In the genomic region with DNA sequence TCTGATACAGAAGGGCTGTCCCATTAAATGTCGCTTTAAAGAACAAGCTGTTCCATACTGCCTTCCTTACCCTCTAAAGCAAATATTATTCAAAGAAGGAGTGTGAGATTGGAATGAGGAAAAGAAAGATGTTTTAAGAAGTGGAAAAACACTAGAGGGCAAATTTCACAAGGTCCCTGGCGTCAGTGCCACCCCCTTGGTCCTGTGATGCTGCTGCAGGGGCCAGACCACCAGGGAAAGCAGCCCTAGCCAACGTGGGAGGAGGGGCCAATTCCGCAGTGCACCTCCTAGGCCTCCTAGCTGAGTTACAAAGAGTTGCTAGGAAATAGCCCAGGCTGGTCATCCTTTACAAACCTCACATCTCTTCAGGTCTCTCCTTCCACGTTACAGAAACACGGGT, we compare ENCODE assay signal across 9 mouse cellular contexts. TPM values are rescaled to one million over a fixed set of nuclear protein-coding genes. Genes with fewer than 3 reads are reported as not detected.
DNase-seq lines count a peak whose midpoint lies in the region; ATAC-seq and TF ChIP-seq lines count a peak whose summit lies in the region.
"Had no signal": no experiment of that assay in that cellular context is flagged by ENCODE, and none has a peak within 500 bp of the region (broad histone marks: within the 10 kb centered on the region; RNA-seq: fewer than 3 reads in every experiment).

No protein-coding gene starts in this region.

- no peaks in the 10 kb centered on the region for H3K27me3 ChIP-seq in kidney, adult 2 months (replicated peaks; ENCODE audit: control insufficient read depth, insufficient read depth, low read length)
- peaks cover 2% of the 10 kb centered on the region; the same call in 1 of the 2 replicates for H3K27me3 ChIP-seq in heart, embryonic 16.5 days (ENCODE audit: control insufficient read depth, insufficient read depth, low read length)
- peaks cover 69% of the 10 kb centered on the region for H3K27me3 ChIP-seq in liver, embryonic 12.5 days (replicated peaks)
- H3K27me3 ChIP-seq in neural tube, embryonic 13.5 days: peaks cover 13% of the 10 kb centered on the region
- H3K27me3 ChIP-seq: Patski had no signal

- TF ChIP-seq CTCF in kidney, adult 2 months (conservative IDR thresholded peaks at IDR 0.05; ENCODE audit: insufficient read depth, insufficient read length, low read depth, low read length): no peak

- no peak for ATAC-seq in heart, embryonic 16.5 days (replicated peaks; ENCODE audit: extremely low read depth, insufficient read depth, low FRiP score)
- ATAC-seq in liver, embryonic 12.5 days: no peak
- no peak for ATAC-seq in neural tube, embryonic 13.5 days (ENCODE audit: low read depth)
- ATAC-seq in megakaryocyte, adult 5-6 weeks (ENCODE audit: poor library complexity, severe bottlenecking): no peak
- ATAC-seq: Patski had no signal

- TF ChIP-seq POLR2A in kidney, adult 2 months (IDR thresholded peaks at IDR 0.05; ENCODE audit: low read depth, low read length): no peak

- peaks cover 37% of the 10 kb centered on the region for H3K36me3 ChIP-seq in kidney, adult 2 months (ENCODE audit: control insufficient read depth, insufficient read depth, low read length)
- peaks cover 17% of the 10 kb centered on the region for H3K36me3 ChIP-seq in heart, embryonic 16.5 days (ENCODE audit: control insufficient read depth, insufficient read depth)
- H3K36me3 ChIP-seq in liver, embryonic 12.5 days: no peaks in the 10 kb centered on the region
- H3K36me3 ChIP-seq in neural tube, embryonic 13.5 days: peaks cover 25% of the 10 kb centered on the region

- 14% methylated on average over 6 of the region's 6 CpGs for WGBS in kidney, adult 2 months
- 15% methylated on average over 6 of the region's 6 CpGs for WGBS in heart, embryonic 16.5 days
- 24% methylated on average over 6 of the region's 6 CpGs for WGBS in liver, embryonic 12.5 days (ENCODE audit: insufficient replicate concordance)
- 25% methylated on average over 6 of the region's 6 CpGs for whole genome bisulfite sequencing in neural tube, embryonic 13.5 days

- H3K4me1 ChIP-seq in kidney, adult 2 months (ENCODE audit: control insufficient read depth, insufficient read depth, low read length): peaks cover 10% of the 10 kb centered on the region; the same call in 1 of the 2 replicates
- peaks cover 45% of the 10 kb centered on the region for H3K4me1 ChIP-seq in heart, embryonic 16.5 days (ENCODE audit: control insufficient read depth, insufficient read depth, low read length)
- peaks cover 19% of the 10 kb centered on the region; the same call in 1 of the 2 replicates for H3K4me1 ChIP-seq in liver, embryonic 12.5 days
- peaks cover 58% of the 10 kb centered on the region for H3K4me1 ChIP-seq in neural tube, embryonic 13.5 days (replicated peaks)

- peak overlapping the region; percentile 99 for H3K27ac ChIP-seq in kidney, adult 2 months (ENCODE audit: insufficient read depth, low read depth, low read length)
- peak overlapping the region; percentile 98 for H3K27ac ChIP-seq in heart, embryonic 16.5 days (ENCODE audit: low read length)
- H3K27ac ChIP-seq in liver, embryonic 12.5 days: no peak overlapping the region
- peak overlapping the region; percentile 95 for H3K27ac ChIP-seq in neural tube, embryonic 13.5 days (replicated peaks)

- H3K4me3 ChIP-seq in kidney, adult 2 months (ENCODE audit: insufficient read depth, low read depth, low read length): peak overlapping the region; percentile 99
- H3K4me3 ChIP-seq in heart, embryonic 16.5 days (ENCODE audit: low read length): peak overlapping the region; percentile 87
- H3K4me3 ChIP-seq in liver, embryonic 12.5 days: peak overlapping the region; percentile 58; the same call in 1 of the 2 replicates
- peak overlapping the region; percentile 79 for H3K4me3 ChIP-seq in neural tube, embryonic 13.5 days

- H3K9me3 ChIP-seq in heart, embryonic 16.5 days (replicated peaks; ENCODE audit: control insufficient read depth, low read length): no peaks in the 10 kb centered on the region
- no peaks in the 10 kb centered on the region for H3K9me3 ChIP-seq in liver, embryonic 12.5 days (replicated peaks)
- no peaks in the 10 kb centered on the region for H3K9me3 ChIP-seq in neural tube, embryonic 13.5 days

- DNase-seq in kidney, adult 2 months: peak; percentile 52
- no peak for DNase-seq in kidney, adult 18-20 months
- peak; percentile 67 to 70 for DNase-seq in cerebellum, adult 18-20 months
- no peak for DNase-seq in embryo, embryonic 11 days

- H3K4me2 ChIP-seq in heart, embryonic 16.5 days (ENCODE audit: low read depth, low read length): peak overlapping the region; percentile 61
- peak overlapping the region; percentile 81 for H3K4me2 ChIP-seq in liver, embryonic 12.5 days
- H3K4me2 ChIP-seq in neural tube, embryonic 13.5 days: peak overlapping the region; percentile 72

- H3K9ac ChIP-seq in heart, embryonic 16.5 days (ENCODE audit: low read length): peak overlapping the region; percentile 99
- no peak overlapping the region for H3K9ac ChIP-seq in liver, embryonic 12.5 days
- peak overlapping the region; percentile 92 for H3K9ac ChIP-seq in neural tube, embryonic 13.5 days

RNA-seq across cellular contexts. Expression of a gene that starts 2.1 kb away (rescaled TPM):
- polyA plus RNA-seq in kidney, adult 2 months (2012; rRNA removed): 945 and 1,094 TPM in 2 replicates
- polyA plus RNA-seq in heart, embryonic 16.5 days (2015; fragmentation: Nextera tagmentation; extraction: Ambion mirVana): 298 and 306 TPM in 2 replicates
- polyA plus RNA-seq in liver, embryonic 12.5 days (2016; fragmentation: Nextera tagmentation; extraction: Ambion mirVana): 11.4 and 12.8 TPM in 2 replicates
- polyA plus RNA-seq in neural tube, embryonic 13.5 days (2015; fragmentation: Nextera tagmentation; extraction: Ambion mirVana): 164 and 166 TPM in 2 replicates
- total RNA-seq in megakaryocyte, adult 5-6 weeks (2015): 9.8 and 12.9 TPM in 2 replicates
- 7.7 and 9.9 TPM in 2 replicates for total RNA-seq in megakaryocyte, adult 5-6 weeks (2017)

Comparison
In these comparisons a context has a peak if more than half of its experiments do, and no peak if none do; other contexts are left out.
1. DNase-seq: peak in kidney, adult 2 months (single experiment) and cerebellum, adult 18-20 months (2 of 2); none in kidney, adult 18-20 months (single experiment) and embryo, embryonic 11 days (single experiment).
2. RNA of a gene that starts 2.1 kb away (polyA plus RNA-seq): 945 to 1,094 TPM in kidney, adult 2 months, 298 to 306 TPM in heart, embryonic 16.5 days and 164 to 166 TPM in neural tube, embryonic 13.5 days; 11.4 to 12.8 TPM in liver, embryonic 12.5 days; every median in the first group is over 10 times any median in the second.
3. Peak in every context shown above with its lines, with median percentiles within 50 percentile points of each other: H3K4me3 ChIP-seq and H3K4me2 ChIP-seq.